Mouse (Mus musculus) embryonic facial prominence, embryonic 12.5 days (tissue): ENCODE results near the gene Tmem150c. TPM values are rescaled to one million over a fixed set of nuclear protein-coding genes. Genes with fewer than 3 reads are reported as not detected.

Experiments used
- ATAC-seq: fragments of 200-750 bp; cut with Nextera tagmentation; 2 replicates; pipeline ENCODE4 v1.8.0; 2017; ENCODE audit not compliant: insufficient number of reproducible peaks, insufficient read depth, low FRiP score, low TSS enrichment
- H3K27ac ChIP-seq: fragments of 300-500 bp; sonication (generic); 2 replicates; pipeline ENCODE4 v1.5.1; 2016; ENCODE audit warnings: mild to moderate bottlenecking
- H3K27me3 ChIP-seq: fragments of 300-500 bp; sonication (generic); 2 replicates; pipeline ENCODE4 v1.6.1; 2016; ENCODE audit warnings: mild to moderate bottlenecking, moderate library complexity
- H3K36me3 ChIP-seq: fragments of 300-500 bp; sonication (generic); 2 replicates; pipeline ENCODE4 v1.6.1; 2016; ENCODE audit warnings: mild to moderate bottlenecking
- H3K4me1 ChIP-seq: fragments of 300-500 bp; sonication (generic); 2 replicates; pipeline ENCODE4 v1.6.1; 2016
- H3K4me2 ChIP-seq: fragments of 300-500 bp; sonication (generic); replicated peaks from 2 replicates; pipeline ENCODE4 v1.6.1; 2016; ENCODE audit warnings: mild to moderate bottlenecking, moderate library complexity
- H3K4me3 ChIP-seq: fragments of 300-500 bp; sonication (generic); 2 replicates; pipeline ENCODE4 v1.5.1; 2016; ENCODE audit warnings: mild to moderate bottlenecking
- H3K9ac ChIP-seq: fragments of 300-500 bp; sonication (generic); 2 replicates; pipeline ENCODE4 v1.6.1; 2016; ENCODE audit warnings: mild to moderate bottlenecking, moderate library complexity
- H3K9me3 ChIP-seq: fragments of 300-500 bp; sonication (generic); 2 replicates; pipeline ENCODE4 v1.6.1; 2016; ENCODE audit warnings: mild to moderate bottlenecking, moderate library complexity
- WGBS: fragments of 180-500 bp; shearing (Covaris S2); methylation state at CpG from one replicate; pipeline ENCODE4 v1.1.7; 2016; 5-methylcytosine and 5-hydroxymethylcytosine counted together
- polyA plus RNA-seq: library from polyadenylated mRNA; unstranded; fragments of >200 nt; fragmentation: Nextera tagmentation; extraction: Ambion mirVana; gene quantifications from 2 replicates; pipeline ENCODE4 v1.2.1, GENCODE M21; 2016

Gene Tmem150c
- polyA plus RNA-seq, 1 experiment from 2014 or later, result 1.9 TPM

DNA sequence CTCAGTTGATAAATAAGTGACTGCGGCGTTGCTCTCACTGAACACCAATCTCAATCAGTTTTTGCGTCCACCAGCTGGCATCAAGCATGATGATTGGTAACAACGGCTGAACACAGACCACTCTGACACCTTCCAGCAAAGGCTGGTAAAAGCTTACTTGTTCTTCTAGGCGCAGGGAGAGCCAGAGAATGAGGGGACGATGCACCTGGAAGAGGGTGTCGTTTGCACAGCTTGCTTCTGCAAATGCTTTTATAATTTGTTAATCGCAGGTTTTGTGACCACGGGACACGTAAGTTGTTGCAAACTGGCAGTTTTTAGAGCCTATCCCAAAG is 68.4 kb downstream of the Tmem150c start:
- WGBS, result 47% methylated on average over 10 of the region's 10 CpGs
- no peak overlapping the region for H3K9ac ChIP-seq
- no peak for ATAC-seq
- H3K27ac ChIP-seq, result no peak overlapping the region
- H3K4me1 ChIP-seq, result peaks cover 10% of the 10 kb centered on the region; the same call in 1 of the 2 replicates
- H3K4me3 ChIP-seq, result no peak overlapping the region
- H3K9me3 ChIP-seq, result no peaks in the 10 kb centered on the region
- H3K4me2 ChIP-seq, result peak overlapping the region; percentile 38
- no peaks in the 10 kb centered on the region for H3K27me3 ChIP-seq
- no peaks in the 10 kb centered on the region for H3K36me3 ChIP-seq

- no peak for ATAC-seq
- Histone ChIP-seq H3K36me3 (no peaks in the 10 kb centered on the region), H3K27ac (no peak overlapping the region), H3K9ac (no peak overlapping the region), H3K4me3 (no peak overlapping the region), H3K4me2 (no peak overlapping the region), H3K27me3 (no peaks in the 10 kb centered on the region), H3K9me3 (no peaks in the 10 kb centered on the region), H3K4me1 (peaks cover 10% of the 10 kb centered on the region; the same call in 1 of the 2 replicates)
- WGBS, result 38% methylated on average over 12 of the region's 12 CpGs
Measured at GRCm38 (mm10) chr5:100090515-100091262, 68.9 kb downstream of the Tmem150c start.

DNA sequence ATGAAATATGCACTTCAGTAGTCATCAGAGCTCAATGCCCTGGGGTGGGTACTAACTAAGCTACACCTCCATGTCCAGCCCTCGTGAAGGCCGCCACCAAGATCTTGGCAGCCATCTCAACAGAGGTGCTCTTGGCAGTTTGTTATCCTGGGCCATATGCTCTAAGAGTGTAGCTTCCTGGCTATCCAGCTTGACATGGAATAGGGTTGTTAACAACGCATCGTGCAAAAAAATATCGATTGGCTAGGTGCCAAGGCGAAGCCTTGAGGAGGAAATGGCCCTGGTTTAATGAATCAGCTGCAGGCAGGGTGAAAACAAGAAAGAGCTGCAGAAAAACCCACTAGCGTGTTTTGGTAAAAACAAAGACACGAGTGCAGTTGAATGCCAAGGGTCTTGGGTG is 74.5 kb downstream of the Tmem150c start:
- H3K27me3 ChIP-seq, result no peaks in the 10 kb centered on the region
- no peak overlapping the region for H3K4me2 ChIP-seq
- H3K9me3 ChIP-seq, result no peaks in the 10 kb centered on the region
- H3K27ac ChIP-seq, result no peak overlapping the region
- peaks cover 3% of the 10 kb centered on the region; the same call in 1 of the 2 replicates for H3K4me1 ChIP-seq
- ATAC-seq, result no peak
- no peak overlapping the region for H3K9ac ChIP-seq
- 72% methylated on average over 8 of the region's 8 CpGs for WGBS
- H3K36me3 ChIP-seq, result no peaks in the 10 kb centered on the region
- no peak overlapping the region for H3K4me3 ChIP-seq

GRCm38 (mm10) chr5:100083953-100084562 is 75.5 kb downstream of the Tmem150c start:
- Histone ChIP-seq H3K27ac (no peak overlapping the region), H3K4me1 (peaks cover 10% of the 10 kb centered on the region; the same call in 1 of the 2 replicates), H3K9me3 (no peaks in the 10 kb centered on the region), H3K9ac (no peak overlapping the region), H3K27me3 (no peaks in the 10 kb centered on the region), H3K36me3 (no peaks in the 10 kb centered on the region), H3K4me2 (no peak overlapping the region), H3K4me3 (no peak overlapping the region)
- WGBS, result 69% methylated on average over 12 of the region's 12 CpGs
- ATAC-seq, result no peak

DNA sequence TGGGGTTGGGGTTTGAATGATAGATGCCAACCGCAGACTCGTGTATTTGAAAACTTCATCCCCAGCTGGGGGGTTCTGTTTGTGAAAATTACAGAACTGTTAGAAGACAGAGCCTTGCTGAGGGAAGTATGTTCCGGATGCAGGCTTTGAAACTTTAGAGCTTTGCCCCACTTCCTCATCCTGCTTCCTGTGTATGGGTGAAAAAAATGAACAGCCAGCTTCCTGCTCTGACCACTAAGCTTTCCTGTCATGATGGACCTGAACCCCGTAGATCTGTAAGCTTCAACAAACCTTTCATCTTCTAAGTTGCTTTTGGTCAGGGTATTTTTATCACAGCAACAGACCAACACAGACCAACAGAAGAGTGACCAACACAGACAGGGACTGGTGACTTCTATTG is 77.6 kb downstream of the Tmem150c start:
- H3K4me1 ChIP-seq, result peaks cover 19% of the 10 kb centered on the region; the same call in 1 of the 2 replicates
- H3K36me3 ChIP-seq, result no peaks in the 10 kb centered on the region
- no peaks in the 10 kb centered on the region for H3K9me3 ChIP-seq
- H3K4me3 ChIP-seq, result no peak overlapping the region
- ATAC-seq, result no peak
- H3K27ac ChIP-seq, result no peak overlapping the region
- no peaks in the 10 kb centered on the region for H3K27me3 ChIP-seq
- H3K9ac ChIP-seq, result no peak overlapping the region
- WGBS, result 90% methylated on average over 4 of the region's 4 CpGs
- H3K4me2 ChIP-seq, result no peak overlapping the region

DNA sequence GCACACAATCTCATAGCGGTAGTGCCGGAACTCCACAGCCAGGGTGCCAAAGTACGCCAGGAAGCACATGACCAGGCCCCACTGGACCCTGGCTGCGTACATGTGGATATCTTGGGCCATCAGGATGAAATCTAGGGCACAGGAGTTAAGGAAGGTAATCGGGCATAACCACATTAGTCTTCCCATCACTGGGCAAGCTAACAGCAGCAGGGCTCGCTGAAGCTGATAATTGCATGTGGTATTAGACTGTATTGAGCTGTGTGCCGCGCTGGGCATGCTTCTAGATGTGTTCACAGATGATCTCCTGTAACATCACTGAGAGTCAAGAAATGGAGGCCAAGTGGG is 79.7 kb downstream of the Tmem150c start:
- H3K4me3 ChIP-seq, result no peak overlapping the region; the same call in 1 of the 2 replicates
- 87% methylated on average over 8 of the region's 8 CpGs for WGBS

GRCm38 (mm10) chr5:100079040-100079930 is 80.3 kb downstream of the Tmem150c start:
- Histone ChIP-seq H3K27me3 (no peaks in the 10 kb centered on the region), H3K4me1 (peaks cover 16% of the 10 kb centered on the region; the same call in 1 of the 2 replicates), H3K36me3 (no peaks in the 10 kb centered on the region), H3K27ac (no peak overlapping the region), H3K4me3 (peak overlapping the region; percentile 34), H3K4me2 (peak overlapping the region; percentile 53), H3K9me3 (no peaks in the 10 kb centered on the region), H3K9ac (peak overlapping the region; percentile 20)
- WGBS, result 33% methylated on average over 36 of the region's 36 CpGs
- no peak for ATAC-seq

More for the DNA sequence above, 79.7 kb downstream of the Tmem150c start:
- Histone ChIP-seq H3K4me1 (peaks cover 16% of the 10 kb centered on the region; the same call in 1 of the 2 replicates), H3K9me3 (no peaks in the 10 kb centered on the region), H3K9ac (no peak overlapping the region), H3K36me3 (no peaks in the 10 kb centered on the region), H3K27me3 (no peaks in the 10 kb centered on the region), H3K27ac (no peak overlapping the region), H3K4me2 (peak overlapping the region; percentile 53)
- ATAC-seq, result no peak

GRCm38 (mm10) chr5:100074571-100074970 is 85.0 kb downstream of the Tmem150c start:
- H3K4me3 ChIP-seq, result no peak overlapping the region
- H3K27me3 ChIP-seq, result no peaks in the 10 kb centered on the region
- no peaks in the 10 kb centered on the region for H3K9me3 ChIP-seq
- peaks cover 13% of the 10 kb centered on the region; the same call in 1 of the 2 replicates for H3K4me1 ChIP-seq
- no peak overlapping the region for H3K27ac ChIP-seq
- no peak overlapping the region for H3K9ac ChIP-seq
- H3K4me2 ChIP-seq, result no peak overlapping the region
- 61% methylated on average over 4 of the region's 4 CpGs for WGBS
- ATAC-seq, result no peak
- peaks cover 12% of the 10 kb centered on the region for H3K36me3 ChIP-seq

DNA sequence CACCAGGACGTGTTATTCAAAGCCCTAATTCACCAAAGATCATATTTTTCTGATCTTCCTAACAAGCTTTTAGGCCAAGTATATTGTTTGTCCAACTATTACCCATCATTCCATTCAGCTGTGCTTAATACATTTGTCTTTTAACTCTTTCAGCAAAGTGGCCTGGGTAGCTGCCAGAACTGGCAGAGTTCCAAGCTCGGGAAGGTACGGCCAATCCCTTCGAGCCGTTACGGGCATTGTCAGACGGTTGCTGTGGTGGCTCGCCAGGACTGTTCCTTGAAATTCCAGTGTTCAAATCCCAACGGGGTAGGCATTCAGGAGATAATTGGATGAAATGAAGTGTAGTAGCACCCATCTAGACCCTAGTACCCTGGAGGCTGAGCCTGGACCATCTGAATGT is 87.1 kb downstream of the Tmem150c start:
- H3K27ac ChIP-seq, result no peak overlapping the region
- 82% methylated on average over 9 of the region's 9 CpGs for WGBS
- no peak for ATAC-seq
- no peak overlapping the region for H3K4me3 ChIP-seq
- H3K4me1 ChIP-seq, result no peaks in the 10 kb centered on the region
- peaks cover 14% of the 10 kb centered on the region for H3K36me3 ChIP-seq
- H3K9ac ChIP-seq, result no peak overlapping the region
- H3K27me3 ChIP-seq, result no peaks in the 10 kb centered on the region
- no peaks in the 10 kb centered on the region for H3K9me3 ChIP-seq
- H3K4me2 ChIP-seq, result no peak overlapping the region

DNA sequence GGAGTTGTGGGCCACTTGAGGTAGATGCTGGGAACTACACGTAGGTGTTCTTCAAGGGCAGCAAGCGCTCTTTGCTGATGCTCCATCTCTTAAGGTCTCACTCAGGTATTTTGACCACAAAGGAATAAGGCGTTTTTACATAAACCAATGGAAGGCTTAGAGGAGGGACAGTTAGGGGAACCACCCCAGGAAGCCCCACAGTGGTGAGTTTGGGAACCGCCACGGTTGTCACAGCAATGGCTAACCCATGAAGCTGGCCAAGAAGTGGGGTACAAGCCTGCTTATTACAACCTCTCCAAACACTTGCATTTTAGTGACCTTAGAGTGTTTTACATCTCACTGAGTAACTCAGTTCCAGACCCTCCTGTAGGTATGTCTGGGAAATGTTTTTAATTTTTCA is 88.1 kb downstream of the Tmem150c start:
- no peak for ATAC-seq
- Histone ChIP-seq H3K27me3 (no peaks in the 10 kb centered on the region), H3K27ac (no peak overlapping the region), H3K4me2 (no peak overlapping the region), H3K36me3 (peaks cover 23% of the 10 kb centered on the region), H3K4me3 (no peak overlapping the region), H3K9me3 (no peaks in the 10 kb centered on the region), H3K9ac (no peak overlapping the region), H3K4me1 (no peaks in the 10 kb centered on the region)
- WGBS, result 94% methylated on average over 5 of the region's 5 CpGs

DNA sequence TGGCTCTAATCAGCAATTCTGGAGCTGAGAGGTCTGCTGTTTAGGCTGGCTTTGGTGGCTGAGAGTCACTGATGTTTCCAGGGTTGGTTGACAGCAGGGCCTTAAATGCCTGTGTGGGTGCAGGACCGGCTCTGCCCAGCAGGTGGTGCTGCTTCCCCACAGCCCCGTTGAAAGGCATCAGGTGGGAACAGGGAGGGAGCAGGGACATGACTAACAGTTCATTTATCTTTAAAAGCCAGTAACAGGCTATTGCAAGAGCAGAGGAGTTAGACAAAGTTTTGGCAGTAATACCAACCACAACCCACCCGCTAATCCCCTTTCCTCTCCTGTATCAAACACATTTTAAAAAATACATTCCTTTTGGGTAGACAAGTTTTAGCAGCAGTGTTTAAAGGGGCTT is 89.4 kb downstream of the Tmem150c start:
- Histone ChIP-seq H3K9ac (no peak overlapping the region), H3K4me3 (no peak overlapping the region), H3K4me1 (no peaks in the 10 kb centered on the region), H3K27ac (no peak overlapping the region), H3K4me2 (no peak overlapping the region), H3K27me3 (no peaks in the 10 kb centered on the region), H3K9me3 (no peaks in the 10 kb centered on the region), H3K36me3 (peaks cover 28% of the 10 kb centered on the region)
- ATAC-seq, result no peak
- 31% methylated on average over 3 of the region's 3 CpGs for WGBS
